Mouse (Mus musculus) E14TG2a.4 (cell line): ENCODE results near the gene Nacc2.

Source experiments
- CTCF ChIP-seq: conservative IDR thresholded peaks from 2 replicates; pipeline ENCODE4 v1.5.1; 2014; ENCODE audit warnings: low read length
- NANOG ChIP-seq: IDR thresholded peaks from 2 replicates; pipeline ENCODE4 v1.6.1; 2014; ENCODE audit warnings: borderline replicate concordance, low read length, mixed read lengths
- POU5F1 ChIP-seq: IDR thresholded peaks from 2 replicates; pipeline ENCODE4 v1.6.1; 2014; ENCODE audit warnings: low read length, borderline replicate concordance

- TF ChIP-seq CTCF (no peak), POU5F1 (no peak), NANOG (no peak)
Observed at GRCm38 (mm10) chr2:26099260-26099659, 23.8 kb downstream of the Nacc2 start.
